Comparison of ENCODE assay signal across 8 mouse cellular contexts in genomic region chr1:181841396-181841795, GRCm38 (mm10). TPM values are rescaled to one million over a fixed set of nuclear protein-coding genes. Genes with fewer than 3 reads are reported as not detected.
DNase-seq lines count a peak whose midpoint lies in the region; ATAC-seq and TF ChIP-seq lines count a peak whose summit lies in the region.

No protein-coding gene starts in this region.

- no peak for DNase-seq in heart, postnatal 14 days
- DNase-seq in adipocyte (ENCODE audit: low spot score), result no peak
- DNase-seq in frontal cortex, postnatal 14 days (ENCODE audit: low spot score in 2 of 2), result no peak
- DNase-seq in urinary bladder, adult 2 months (ENCODE audit: low spot score), result no peak

- peak overlapping the region; percentile 89 for H3K4me2 ChIP-seq in heart, embryonic 14.5 days (ENCODE audit: low read length)
- peak overlapping the region; percentile 80 for H3K4me2 ChIP-seq in hindbrain, embryonic 16.5 days (ENCODE audit: low read length)
- peak overlapping the region; percentile 89 for H3K4me2 ChIP-seq in midbrain, embryonic 13.5 days (replicated peaks)

- H3K36me3 ChIP-seq in heart, embryonic 14.5 days (ENCODE audit: control insufficient read depth, insufficient read depth, low read length), result peaks cover 16% of the 10 kb centered on the region
- 0 out of 2 replicates have a peak, but pooled peaks cover 3% of the 10 kb centered on the region for H3K36me3 ChIP-seq in hindbrain, embryonic 16.5 days (ENCODE audit: control insufficient read depth, insufficient read depth, low read length)
- peaks cover 5% of the 10 kb centered on the region for H3K36me3 ChIP-seq in midbrain, embryonic 13.5 days

- peak overlapping the region; percentile 95 for H3K9ac ChIP-seq in heart, embryonic 14.5 days (ENCODE audit: low read length)
- peak overlapping the region; percentile 94 for H3K9ac ChIP-seq in hindbrain, embryonic 16.5 days (ENCODE audit: low read depth, low read length)
- peak overlapping the region; percentile 93 for H3K9ac ChIP-seq in midbrain, embryonic 13.5 days (replicated peaks)

- 1% methylated on average over 16 of the region's 16 CpGs for WGBS in heart, embryonic 14.5 days
- WGBS in bone marrow, adult 2 months, result under 1% methylated on average over 16 of the region's 16 CpGs
- WGBS in hindbrain, embryonic 16.5 days, result under 1% methylated on average over 16 of the region's 16 CpGs
- 0% methylated on average over 16 of the region's 16 CpGs for WGBS in midbrain, embryonic 13.5 days

- H3K27me3 ChIP-seq in heart, embryonic 14.5 days (ENCODE audit: control insufficient read depth, insufficient read depth, low read length), result no peaks in the 10 kb centered on the region
- H3K27me3 ChIP-seq in hindbrain, embryonic 16.5 days (replicated peaks; ENCODE audit: control insufficient read depth, insufficient read depth, low read length), result no peaks in the 10 kb centered on the region
- peaks cover 5% of the 10 kb centered on the region for H3K27me3 ChIP-seq in midbrain, embryonic 13.5 days

- H3K4me3 ChIP-seq in heart, embryonic 14.5 days (ENCODE audit: control insufficient read depth in 1 of 2, insufficient read depth in 1 of 2, low read depth in 1 of 2, low read length in 2 of 2), result peak overlapping the region; percentile 70 to 89
- peak overlapping the region; percentile 92 for H3K4me3 ChIP-seq in bone marrow, adult 2 months (replicated peaks; ENCODE audit: control insufficient read depth, low read depth, low read length)
- peak overlapping the region; percentile 93 for H3K4me3 ChIP-seq in hindbrain, embryonic 16.5 days (ENCODE audit: low read length)
- H3K4me3 ChIP-seq in midbrain, embryonic 13.5 days (replicated peaks), result peak overlapping the region; percentile 93

- no peak for ATAC-seq in heart, embryonic 14.5 days (ENCODE audit: insufficient number of reproducible peaks, insufficient read depth, low FRiP score, low read depth)
- ATAC-seq in hindbrain, embryonic 16.5 days, result no peak
- ATAC-seq in midbrain, embryonic 13.5 days, result no peak; the same call in 1 of the 2 replicates

- H3K27ac ChIP-seq in heart, embryonic 14.5 days (replicated peaks in 1 of 2; ENCODE audit: control insufficient read depth in 1 of 2, insufficient read depth in 1 of 2, low read depth in 2 of 2, low read length in 2 of 2), result peak overlapping the region; percentile 84 to 97
- H3K27ac ChIP-seq in bone marrow, adult 2 months (ENCODE audit: control insufficient read depth, insufficient read depth, low read depth, low read length, poor library complexity), result peak overlapping the region; percentile 98
- H3K27ac ChIP-seq in hindbrain, embryonic 16.5 days (ENCODE audit: low read depth, low read length), result peak overlapping the region; percentile 96
- peak overlapping the region; percentile 95 for H3K27ac ChIP-seq in midbrain, embryonic 13.5 days

- no peak for TF ChIP-seq POLR2A in bone marrow, adult 2 months (IDR thresholded peaks at IDR 0.05; ENCODE audit: borderline replicate concordance, control insufficient read depth, low read depth, low read length)

- intact Hi-C loops in heart, postnatal 14 days (cut with DNase I), result loop anchor here (2.0 kb wide), 2 partner anchors 19 to 39 kb away; no protein-coding TSS in a partner anchor

- no peaks in the 10 kb centered on the region for H3K9me3 ChIP-seq in heart, embryonic 14.5 days (ENCODE audit: control insufficient read depth, low read length)
- no peaks in the 10 kb centered on the region for H3K9me3 ChIP-seq in hindbrain, embryonic 16.5 days (ENCODE audit: control insufficient read depth, low read length)
- H3K9me3 ChIP-seq in midbrain, embryonic 13.5 days, result no peaks in the 10 kb centered on the region

- peaks cover 4 to 21% of the 10 kb centered on the region in 2 experiments; a peak in 3 of 4 replicates for H3K4me1 ChIP-seq in heart, embryonic 14.5 days (ENCODE audit: control insufficient read depth in 2 of 2, insufficient read depth in 2 of 2, low read length in 2 of 2)
- peaks cover 2% of the 10 kb centered on the region; the same call in 1 of the 2 replicates for H3K4me1 ChIP-seq in bone marrow, adult 2 months (ENCODE audit: control insufficient read depth, insufficient read depth, low read length)
- H3K4me1 ChIP-seq in hindbrain, embryonic 16.5 days (ENCODE audit: control insufficient read depth, insufficient read depth, low read depth, low read length), result peaks cover 23% of the 10 kb centered on the region
- H3K4me1 ChIP-seq in midbrain, embryonic 13.5 days (replicated peaks), result peaks cover 35% of the 10 kb centered on the region

- TF ChIP-seq CTCF in bone marrow, adult 2 months (IDR thresholded peaks at IDR 0.05; ENCODE audit: control insufficient read depth, insufficient read depth, low read length), result no peak

RNA-seq across cellular contexts. Expression of gene Lbr, which starts 1.4 kb away (rescaled TPM):
- polyA plus RNA-seq in heart, embryonic 14.5 days (2014; fragmentation: Nextera tagmentation; extraction: Ambion mirVana), result 65.0 and 73.1 TPM in 2 replicates
- 10 to 100 TPM; 26.5 to 34.2 TPM for total RNA-seq in heart, postnatal 14 days (2021)
- polyA plus RNA-seq in bone marrow, adult 2 months (2011; ENCODE audit: insufficient read depth, insufficient read length, low replicate concordance, missing spikeins), result 160 and 176 TPM in 2 replicates
- polyA plus RNA-seq in hindbrain, embryonic 16.5 days (2015; fragmentation: Nextera tagmentation; extraction: Ambion mirVana), result 27.7 and 30.9 TPM in 2 replicates
- polyA plus RNA-seq in midbrain, embryonic 13.5 days (2015; fragmentation: Nextera tagmentation; extraction: Ambion mirVana), result 56.6 and 61.0 TPM in 2 replicates
- polyA plus RNA-seq in urinary bladder, adult 2 months (2012; rRNA removed), result 24.7 and 25.4 TPM in 2 replicates
